Mouse (Mus musculus): ENCODE measurements around the gene Cog7.

The Cog7 gene

GRCm38 (mm10) chr7:121873998-121874397 lies 107.5 kb downstream of the Cog7 start:
- TF ChIP-seq GATA4 (IDR thresholded peaks at IDR 0.05; ENCODE audit: insufficient replicate concordance, low read length) = no peak

- TF ChIP-seq GATA4 (IDR thresholded peaks at IDR 0.05; ENCODE audit: insufficient replicate concordance, low read length) = no peak
These were observed 109.9 kb downstream of the Cog7 start for GRCm38 (mm10) chr7:121871631-121872030.

GRCm38 (mm10) chr7:121864858-121865585 lies 116.5 kb downstream of the Cog7 start, which contains the start of gene Scnn1b:
TSS of gene Scnn1b (plus strand) at chr7:121865038.
- TF ChIP-seq GATA4 (IDR thresholded peaks at IDR 0.05; ENCODE audit: insufficient replicate concordance, low read length) = no peak

- no peak for TF ChIP-seq GATA4 (IDR thresholded peaks at IDR 0.05; ENCODE audit: insufficient replicate concordance, low read length)
These were observed 122.6 kb downstream of the Cog7 start for GRCm38 (mm10) chr7:121858939-121859338.

GRCm38 (mm10) chr7:121857177-121857884 lies 124.2 kb downstream of the Cog7 start:
- TF ChIP-seq GATA4 (IDR thresholded peaks at IDR 0.05; ENCODE audit: insufficient replicate concordance, low read length) = no peak

GRCm38 (mm10) chr7:121848537-121849168 lies 132.9 kb downstream of the Cog7 start:
- TF ChIP-seq GATA4 (IDR thresholded peaks at IDR 0.05; ENCODE audit: insufficient replicate concordance, low read length) = no peak

GRCm38 (mm10) chr7:121845964-121846363 lies 135.5 kb downstream of the Cog7 start:
- TF ChIP-seq GATA4 (IDR thresholded peaks at IDR 0.05; ENCODE audit: insufficient replicate concordance, low read length) = no peak

- no peak for TF ChIP-seq GATA4 (IDR thresholded peaks at IDR 0.05; ENCODE audit: insufficient replicate concordance, low read length)
These were observed 139.3 kb downstream of the Cog7 start for GRCm38 (mm10) chr7:121842234-121842633.

GRCm38 (mm10) chr7:121840810-121841209 lies 140.7 kb downstream of the Cog7 start:
- TF ChIP-seq GATA4 (IDR thresholded peaks at IDR 0.05; ENCODE audit: insufficient replicate concordance, low read length) = no peak

- TF ChIP-seq GATA4 (IDR thresholded peaks at IDR 0.05; ENCODE audit: insufficient replicate concordance, low read length) = no peak
These were observed 144.7 kb downstream of the Cog7 start for GRCm38 (mm10) chr7:121836827-121837226.

- TF ChIP-seq GATA4 (IDR thresholded peaks at IDR 0.05; ENCODE audit: insufficient replicate concordance, low read length) = no peak
These were observed 146.1 kb downstream of the Cog7 start for GRCm38 (mm10) chr7:121835392-121835791.
